Mouse (Mus musculus) heart, embryonic 14.5 days (tissue): ENCODE data around the gene Cuedc2. TPM values are rescaled to one million over a fixed set of nuclear protein-coding genes. Genes with fewer than 3 reads are reported as not detected.

Experiments used
- ATAC-seq: fragments of 200-750 bp; cut with Nextera tagmentation; 2 replicates; pipeline ENCODE4 v1.8.0; 2017; ENCODE audit warnings: low read depth, moderate TSS enrichment; ENCODE audit not compliant: insufficient number of reproducible peaks, insufficient read depth, low FRiP score
- H3K27ac ChIP-seq, 2 experiments: fragments of 200-500 bp in 1 of 2; fragments of 300-500 bp in 1 of 2; sonication (generic) in 1 of 2; replicated peaks in 1 of 2; 2 replicates each; pipeline ENCODE4 v1.5.1; 2012 to 2014; ENCODE audit warnings: low read depth in 2 of 2, low read length in 2 of 2, control low read depth in 1 of 2, mild to moderate bottlenecking in 1 of 2, mixed read lengths in 1 of 2; ENCODE audit not compliant: control insufficient read depth in 1 of 2, insufficient read depth in 1 of 2
- H3K27me3 ChIP-seq: fragments of 300-500 bp; sonication (generic); 2 replicates; pipeline ENCODE4 v1.6.1; 2014; ENCODE audit warnings: mild to moderate bottlenecking, low read length, control low read depth; ENCODE audit not compliant: control insufficient read depth, insufficient read depth
- H3K36me3 ChIP-seq: fragments of 300-500 bp; sonication (generic); 2 replicates; pipeline ENCODE4 v1.6.1; 2014; ENCODE audit warnings: mild to moderate bottlenecking, control low read depth, low read length, mixed read lengths; ENCODE audit not compliant: control insufficient read depth, insufficient read depth
- H3K4me1 ChIP-seq, 2 experiments: fragments of 200-500 bp in 1 of 2; fragments of 300-500 bp in 1 of 2; sonication (generic) in 1 of 2; 2 replicates each; pipeline ENCODE4 v1.6.1; 2012 to 2014; ENCODE audit warnings: low read length in 2 of 2, control low read depth in 1 of 2, mixed read lengths in 1 of 2; ENCODE audit not compliant: control insufficient read depth in 2 of 2, insufficient read depth in 2 of 2
- H3K4me2 ChIP-seq: fragments of 300-500 bp; sonication (generic); 2 replicates; pipeline ENCODE4 v1.6.1; 2014; ENCODE audit warnings: mild to moderate bottlenecking, low read length
- H3K4me3 ChIP-seq, 2 experiments: fragments of 200-500 bp in 1 of 2; fragments of 300-500 bp in 1 of 2; sonication (generic) in 1 of 2; 2 replicates each; pipeline ENCODE4 v1.5.1; 2012 to 2014; ENCODE audit warnings: low read length in 2 of 2, mild to moderate bottlenecking in 2 of 2, control low read depth in 1 of 2, low read depth in 1 of 2, moderate library complexity in 1 of 2; ENCODE audit not compliant: control insufficient read depth in 1 of 2, insufficient read depth in 1 of 2
- H3K9ac ChIP-seq: fragments of 300-500 bp; sonication (generic); 2 replicates; pipeline ENCODE4 v1.6.1; 2014; ENCODE audit warnings: mild to moderate bottlenecking, low read length
- H3K9me3 ChIP-seq: fragments of 300-500 bp; sonication (generic); 2 replicates; pipeline ENCODE4 v1.6.1; 2016; ENCODE audit warnings: low read length, control low read depth; ENCODE audit not compliant: control insufficient read depth
- WGBS: fragments of 180-500 bp; shearing (Covaris S2); extraction: QIAGEN DNeasy Blood & Tissue Kit; methylation state at CpG from one replicate; pipeline ENCODE4 v1.1.7; 2014; 5-methylcytosine and 5-hydroxymethylcytosine counted together
- polyA plus RNA-seq: library from polyadenylated mRNA; unstranded; fragments of >200 nt; fragmentation: Nextera tagmentation; extraction: Ambion mirVana; gene quantifications from 2 replicates; pipeline ENCODE4 v1.2.1, GENCODE M21; 2014

Gene Cuedc2
- polyA plus RNA-seq, 1 experiment from 2014 or later: 125 TPM

- Histone ChIP-seq H3K9ac (peak within 1 kb of the TSS; percentile 86), H3K4me3 (peak within 1 kb of the TSS; percentile 82 to 84), H3K27ac (peak within 1 kb of the TSS; percentile 86 to 89), H3K9me3 (no peaks in the 10 kb centered on the region), H3K4me1 (peaks cover 9 to 17% of the 10 kb centered on the region in 2 experiments; a peak in 3 of 4 replicates), H3K36me3 (peaks cover 11% of the 10 kb centered on the region; the same call in 1 of the 2 replicates), H3K4me2 (peak within 1 kb of the TSS; percentile 99), H3K27me3 (0 out of 2 replicates have a peak, but pooled peaks cover 16% of the 10 kb centered on the region)
- ATAC-seq: peak; percentile 88
- WGBS: under 1% methylated on average over 36 of the region's 39 CpGs
Measured at GRCm38 (mm10) chr19:46304216-46304841, 34.2 kb downstream of the Cuedc2 start, which contains the start of gene Nfkb2. Nfkb2 (plus strand) TSS chr19:46304320.

GRCm38 (mm10) chr19:46303251-46304215 is 35.0 kb downstream of the Cuedc2 start:
- 53% methylated on average over 18 of the region's 18 CpGs for WGBS
- Histone ChIP-seq H3K27me3 (0 out of 2 replicates have a peak, but pooled peaks cover 16% of the 10 kb centered on the region), H3K4me1 (peaks cover 6 to 13% of the 10 kb centered on the region in 2 experiments; a peak in 3 of 4 replicates), H3K9me3 (no peaks in the 10 kb centered on the region), H3K27ac (peak overlapping the region; percentile 86 to 89; a peak in 3 of 4 replicates), H3K9ac (peak overlapping the region; percentile 86), H3K4me2 (peak overlapping the region; percentile 99), H3K4me3 (peak overlapping the region; percentile 82 to 84), H3K36me3 (peaks cover 11% of the 10 kb centered on the region; the same call in 1 of the 2 replicates)
- no peak for ATAC-seq

- Histone ChIP-seq H3K4me1 (peaks cover 6 to 13% of the 10 kb centered on the region in 2 experiments; a peak in 3 of 4 replicates), H3K9ac (no peak overlapping the region), H3K27me3 (0 out of 2 replicates have a peak, but pooled peaks cover 8% of the 10 kb centered on the region), H3K9me3 (no peaks in the 10 kb centered on the region), H3K27ac (no peak overlapping the region), H3K36me3 (peaks cover 3% of the 10 kb centered on the region; the same call in 1 of the 2 replicates), H3K4me3 (no peak overlapping the region), H3K4me2 (no peak overlapping the region)
- no peak for ATAC-seq
- WGBS: 81% methylated on average over 4 of the region's 4 CpGs
Measured at GRCm38 (mm10) chr19:46302551-46302950, 36.0 kb downstream of the Cuedc2 start.

- 37% methylated on average over 8 of the region's 8 CpGs for WGBS
- no peak overlapping the region for H3K27ac ChIP-seq
- ATAC-seq: no peak
- no peaks in the 10 kb centered on the region for H3K27me3 ChIP-seq
- no peak overlapping the region for H3K4me2 ChIP-seq
- no peak overlapping the region for H3K9ac ChIP-seq
- H3K4me1 ChIP-seq: peaks cover 2 to 7% of the 10 kb centered on the region in 2 experiments; a peak in 1 of 4 replicates
- no peak overlapping the region for H3K4me3 ChIP-seq
- H3K36me3 ChIP-seq: no peaks in the 10 kb centered on the region
- no peaks in the 10 kb centered on the region for H3K9me3 ChIP-seq
Measured at GRCm38 (mm10) chr19:46300294-46301045, 38.0 kb downstream of the Cuedc2 start.

- no peak for ATAC-seq
- Histone ChIP-seq H3K4me1 (no peaks in the 10 kb centered on the region), H3K4me3 (no peak overlapping the region), H3K27me3 (peaks cover 7% of the 10 kb centered on the region; the same call in 1 of the 2 replicates), H3K9ac (no peak overlapping the region), H3K27ac (no peak overlapping the region), H3K9me3 (no peaks in the 10 kb centered on the region), H3K4me2 (no peak overlapping the region), H3K36me3 (no peaks in the 10 kb centered on the region)
- WGBS: 53% methylated on average over 4 of the region's 4 CpGs
Measured at GRCm38 (mm10) chr19:46296938-46297337, 41.6 kb downstream of the Cuedc2 start.

GRCm38 (mm10) chr19:46290535-46291105 is 47.9 kb downstream of the Cuedc2 start:
- Histone ChIP-seq H3K27me3 (peaks cover 7% of the 10 kb centered on the region; the same call in 1 of the 2 replicates), H3K4me3 (no peak overlapping the region), H3K4me2 (no peak overlapping the region), H3K9ac (no peak overlapping the region), H3K4me1 (no peaks in the 10 kb centered on the region), H3K27ac (no peak overlapping the region), H3K9me3 (no peaks in the 10 kb centered on the region), H3K36me3 (peaks cover 18% of the 10 kb centered on the region)
- 64% methylated on average over 12 of the region's 12 CpGs for WGBS
- no peak for ATAC-seq
